20 mouse cellular contexts compared by ENCODE assay signal in the genomic region with DNA sequence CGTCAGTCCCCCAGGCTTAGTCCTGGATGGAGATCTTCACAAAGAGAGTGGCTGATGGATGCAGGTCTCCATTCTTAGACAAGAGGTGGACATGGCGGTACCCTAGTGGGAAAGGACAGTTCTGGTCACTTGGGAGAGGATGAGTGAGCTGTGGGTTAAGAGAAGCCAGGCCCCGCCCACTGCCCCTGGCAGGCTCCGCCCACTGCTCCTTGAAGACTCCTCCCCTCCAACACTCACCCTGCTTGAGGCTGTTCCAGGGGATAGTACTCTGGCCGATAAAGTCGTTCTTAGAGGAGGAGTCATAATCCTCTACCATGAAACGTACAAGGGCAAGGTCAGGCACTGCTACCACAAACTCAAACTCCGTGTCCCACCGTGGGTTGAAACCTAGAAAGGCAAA. TPM values are rescaled to one million over a fixed set of nuclear protein-coding genes. Genes with fewer than 3 reads are reported as not detected.
"Had no signal": no experiment of that assay in that cellular context is flagged by ENCODE, and none has a peak within 500 bp of the region (broad histone marks: within the 10 kb centered on the region; RNA-seq: fewer than 3 reads in every experiment).

No protein-coding gene starts in this region.

- H3K36me3 ChIP-seq: liver, embryonic 13.5 days had no signal

- H3K9ac ChIP-seq: liver, embryonic 13.5 days; midbrain, embryonic 12.5 days; midbrain, embryonic 15.5 days; neural tube, embryonic 13.5 days; stomach, embryonic 15.5 days had no signal

- ATAC-seq: intestine, embryonic 16.5 days; midbrain, embryonic 15.5 days had no signal

- DNase-seq: kidney, adult 18-20 months; layer of hippocampus, postnatal 36 days; liver, embryonic 13.5 days; lung, adult 2 months; retina, postnatal 1 day; right cerebral cortex, postnatal 25 days; spleen, adult 18-20 months; thymus, postnatal 36 days had no signal

- H3K4me1 ChIP-seq: midbrain, embryonic 12.5 days; midbrain, embryonic 15.5 days; neural tube, embryonic 13.5 days had no signal

- H3K4me3 ChIP-seq: left cerebral cortex, adult 2 months; liver, embryonic 13.5 days; midbrain, embryonic 12.5 days; midbrain, embryonic 15.5 days; myocyte; neural tube, embryonic 13.5 days; stomach, embryonic 15.5 days had no signal

- H3K27ac ChIP-seq: kidney, postnatal 0 days; left cerebral cortex, adult 2 months; liver, embryonic 13.5 days; macrophage; midbrain, embryonic 12.5 days; midbrain, embryonic 15.5 days; neural tube, embryonic 13.5 days; stomach, embryonic 15.5 days had no signal

- H3K27me3 ChIP-seq: liver, embryonic 13.5 days; midbrain, embryonic 12.5 days; stomach, embryonic 15.5 days had no signal

- H3K9me3 ChIP-seq: liver, embryonic 13.5 days; midbrain, embryonic 12.5 days; midbrain, embryonic 15.5 days; neural tube, embryonic 13.5 days; stomach, embryonic 15.5 days had no signal

- H3K4me2 ChIP-seq: liver, embryonic 13.5 days; midbrain, embryonic 12.5 days; midbrain, embryonic 15.5 days; neural tube, embryonic 13.5 days; stomach, embryonic 15.5 days had no signal

RNA-seq across cellular contexts. Expression of gene Dlec1, which starts 30.5 kb away (rescaled TPM):
- total RNA-seq: megakaryocyte, adult 5-6 weeks; monocyte, adult 5-6 weeks; neutrophil, adult 5-6 weeks had no signal
- polyA plus RNA-seq: liver, embryonic 13.5 days had no signal
